Mouse (Mus musculus) gastrocnemius, postnatal 25 days (tissue): ENCODE measurements around the gene Rln3. TPM values are rescaled to one million over a fixed set of nuclear protein-coding genes. Genes with fewer than 3 reads are reported as not detected.
"Not testable (repeated sequence)": the region's sequence is repeated elsewhere in the genome, so short reads cannot be mapped to it uniquely, and the experiment has no call there.

Experiments used
- DNase-seq: peaks from one replicate; pipeline ENCODE4 v3.0.0; 2022
- total RNA-seq, 2 experiments: library from RNA; stranded (reverse); gene quantifications; 1 replicate in 1 of 2; 2 replicates in 1 of 2; pipeline ENCODE4 v1.2.3; 2021

Rln3 gene
- total RNA-seq, 2 experiments from 2014 or later = not detected

GRCm38 (mm10) chr8:84019738-84020137 is 25.1 kb downstream of the Rln3 start:
- no peak for DNase-seq

GRCm38 (mm10) chr8:84015833-84016232 is 29.0 kb downstream of the Rln3 start:
- no peak for DNase-seq

- DNase-seq = peak; percentile 50
These were observed 32.2 kb downstream of the Rln3 start for GRCm38 (mm10) chr8:84012499-84013165.

- DNase-seq = peak; percentile 46
These were observed 32.9 kb downstream of the Rln3 start, which contains the start of gene 2210011C24Rik for GRCm38 (mm10) chr8:84011705-84012498. Gene 2210011C24Rik (minus strand): TSS chr8:84012171.

- peak; percentile 72 for DNase-seq
These were observed 33.9 kb downstream of the Rln3 start for GRCm38 (mm10) chr8:84010625-84011611.

- DNase-seq = peak; percentile 79
These were observed 34.9 kb downstream of the Rln3 start for GRCm38 (mm10) chr8:84009876-84010275.

- DNase-seq = no peak
These were observed 36.4 kb downstream of the Rln3 start for GRCm38 (mm10) chr8:84008362-84008761.

GRCm38 (mm10) chr8:84005502-84005901 is 39.3 kb downstream of the Rln3 start:
- not testable (repeated sequence) for DNase-seq

- DNase-seq = peak; percentile 96
These were observed 40.1 kb downstream of the Rln3 start for GRCm38 (mm10) chr8:84004533-84005201.

- DNase-seq = no peak
These were observed 41.1 kb downstream of the Rln3 start for GRCm38 (mm10) chr8:84003612-84004246.

- DNase-seq = no peak
These were observed 41.7 kb downstream of the Rln3 start for GRCm38 (mm10) chr8:84002957-84003611.

- no peak for DNase-seq
These were observed 43.4 kb downstream of the Rln3 start, which contains the start of gene 1700067K01Rik for GRCm38 (mm10) chr8:84001281-84002000. Gene 1700067K01Rik (plus strand): TSS chr8:84001502.

GRCm38 (mm10) chr8:83999825-84000224 is 45.0 kb downstream of the Rln3 start:
- no peak for DNase-seq

- no peak for DNase-seq
These were observed 45.6 kb downstream of the Rln3 start for GRCm38 (mm10) chr8:83999057-83999705.

GRCm38 (mm10) chr8:83998231-83999056 is 46.4 kb downstream of the Rln3 start:
- peak; percentile 53 for DNase-seq

- peak; percentile 57 for DNase-seq
These were observed 47.2 kb downstream of the Rln3 start, which contains the start of gene Samd1 for GRCm38 (mm10) chr8:83997511-83998141. Gene Samd1 (plus strand): TSS chr8:83997672.
